Mouse (Mus musculus) forebrain, embryonic 15.5 days (tissue): ENCODE measurements around the gene Pdhx. TPM values are rescaled to one million over a fixed set of nuclear protein-coding genes. Genes with fewer than 3 reads are reported as not detected.

Experiments used
- ATAC-seq: fragments of 200-750 bp; cut with Nextera tagmentation; replicated peaks from 2 replicates; pipeline ENCODE4 v1.8.0; 2017; ENCODE audit warnings: mild to moderate bottlenecking, moderate TSS enrichment, moderate library complexity
- H3K27ac ChIP-seq: fragments of 300-500 bp; sonication (generic); replicated peaks from 2 replicates; pipeline ENCODE4 v1.5.1; 2015; ENCODE audit warnings: mild to moderate bottlenecking, inconsistent platforms
- H3K27me3 ChIP-seq: fragments of 300-500 bp; sonication (generic); 2 replicates; pipeline ENCODE4 v1.6.1; 2015; ENCODE audit warnings: inconsistent platforms
- H3K36me3 ChIP-seq: fragments of 300-500 bp; sonication (generic); 2 replicates; pipeline ENCODE4 v1.6.1; 2015; ENCODE audit warnings: mild to moderate bottlenecking, inconsistent platforms
- H3K4me1 ChIP-seq: fragments of 300-500 bp; sonication (generic); 2 replicates; pipeline ENCODE4 v1.6.1; 2015; ENCODE audit warnings: inconsistent platforms
- H3K4me2 ChIP-seq: fragments of 300-500 bp; sonication (generic); replicated peaks from 2 replicates; pipeline ENCODE4 v1.6.1; 2015; ENCODE audit warnings: mild to moderate bottlenecking, inconsistent platforms
- H3K4me3 ChIP-seq: fragments of 300-500 bp; sonication (generic); 2 replicates; pipeline ENCODE4 v1.5.1; 2015; ENCODE audit warnings: mild to moderate bottlenecking, inconsistent platforms
- H3K9ac ChIP-seq: fragments of 300-500 bp; sonication (generic); replicated peaks from 2 replicates; pipeline ENCODE4 v1.6.1; 2015; ENCODE audit warnings: mild to moderate bottlenecking, inconsistent platforms
- H3K9me3 ChIP-seq: fragments of 300-500 bp; sonication (generic); 2 replicates; pipeline ENCODE4 v1.6.1; 2016; ENCODE audit warnings: inconsistent platforms
- WGBS: fragments of 180-500 bp; shearing (Covaris S2); methylation state at CpG from one replicate; pipeline ENCODE4 v1.1.7; 2015; ENCODE audit warnings: mixed read lengths; 5-methylcytosine and 5-hydroxymethylcytosine counted together
- polyA plus RNA-seq: library from polyadenylated mRNA; unstranded; fragments of >200 nt; fragmentation: Nextera tagmentation; extraction: Ambion mirVana; gene quantifications from 2 replicates; pipeline ENCODE4 v1.2.1, GENCODE M21; 2015

Gene Pdhx
- polyA plus RNA-seq, 1 experiment from 2014 or later = 58.7 TPM

DNA sequence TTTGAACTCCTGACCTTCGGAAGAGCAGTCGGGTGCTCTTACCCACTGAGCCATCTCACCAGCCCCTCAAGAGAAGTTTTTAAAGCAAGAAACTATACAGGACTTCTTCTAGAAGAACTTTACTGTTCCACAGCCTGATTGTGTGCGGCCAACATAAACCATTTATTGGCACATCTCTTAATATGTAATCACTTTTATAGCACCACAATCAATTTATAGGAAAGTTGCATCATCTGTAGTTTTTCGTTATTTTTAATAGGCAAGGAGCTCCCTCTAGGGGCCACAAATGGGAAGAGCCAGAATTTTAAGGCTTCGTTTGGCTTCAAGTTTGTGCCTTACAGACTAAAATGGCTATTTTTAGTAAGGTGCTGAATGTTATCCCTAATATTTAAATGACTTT is 11.1 kb upstream of the Pdhx start:
- no peak overlapping the region for H3K4me3 ChIP-seq
- WGBS = 60% methylated on average over 5 of the region's 5 CpGs
- no peak overlapping the region for H3K9ac ChIP-seq
- H3K27ac ChIP-seq = no peak overlapping the region
- H3K4me1 ChIP-seq = no peaks in the 10 kb centered on the region
- no peaks in the 10 kb centered on the region for H3K27me3 ChIP-seq
- H3K4me2 ChIP-seq = no peak overlapping the region
- no peaks in the 10 kb centered on the region for H3K9me3 ChIP-seq
- ATAC-seq = no peak
- H3K36me3 ChIP-seq = peaks cover 10% of the 10 kb centered on the region; the same call in 1 of the 2 replicates

DNA sequence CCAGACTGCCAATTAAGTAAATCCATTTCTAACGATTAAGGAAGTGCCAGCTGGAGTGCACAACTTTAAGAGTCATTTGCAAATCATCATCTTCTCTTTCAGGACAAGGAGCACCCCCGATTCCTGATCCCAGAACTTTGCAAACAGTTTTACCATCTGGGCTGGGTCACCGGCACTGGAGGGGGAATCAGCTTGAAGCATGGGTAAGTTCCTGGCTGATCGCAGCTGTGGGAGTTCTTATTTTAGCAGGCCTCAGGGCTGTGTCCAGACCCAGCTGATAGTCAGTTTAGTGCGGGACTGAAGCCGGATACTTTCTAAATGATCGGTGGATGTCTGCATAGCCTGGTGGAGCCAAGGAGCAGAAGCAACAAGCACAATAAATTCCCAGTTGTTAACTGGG is 9.5 kb upstream of the Pdhx start:
- no peak overlapping the region for H3K4me2 ChIP-seq
- H3K27ac ChIP-seq = no peak overlapping the region
- H3K4me1 ChIP-seq = no peaks in the 10 kb centered on the region
- H3K36me3 ChIP-seq = 0 out of 2 replicates have a peak, but pooled peaks cover 6% of the 10 kb centered on the region
- H3K9ac ChIP-seq = no peak overlapping the region
- no peak for ATAC-seq
- no peak overlapping the region for H3K4me3 ChIP-seq
- no peaks in the 10 kb centered on the region for H3K27me3 ChIP-seq
- H3K9me3 ChIP-seq = no peaks in the 10 kb centered on the region
- 72% methylated on average over 7 of the region's 7 CpGs for WGBS

DNA sequence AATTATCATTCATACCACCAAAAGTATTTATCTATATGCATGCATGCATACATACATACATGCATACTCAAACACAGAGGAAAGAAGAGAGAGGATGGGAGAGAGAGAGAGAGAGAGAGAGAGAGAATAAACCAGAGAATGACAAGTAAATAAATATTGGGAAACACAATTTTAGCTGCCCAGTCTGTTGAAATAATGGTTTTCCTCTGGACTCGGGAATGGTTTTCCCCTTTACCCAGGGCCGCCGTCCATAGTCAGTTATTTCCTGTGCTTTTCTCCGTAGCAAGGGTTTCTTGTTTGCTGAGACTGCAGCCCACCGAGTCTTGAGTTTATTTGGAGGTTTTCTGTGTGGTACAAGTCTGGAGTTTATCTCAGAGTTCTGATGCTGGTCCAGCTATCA is 8.4 kb upstream of the Pdhx start:
- ATAC-seq = no peak
- Histone ChIP-seq H3K9ac (no peak overlapping the region), H3K9me3 (no peaks in the 10 kb centered on the region), H3K27me3 (no peaks in the 10 kb centered on the region), H3K4me3 (no peak overlapping the region), H3K36me3 (0 out of 2 replicates have a peak, but pooled peaks cover 7% of the 10 kb centered on the region), H3K4me2 (no peak overlapping the region), H3K27ac (no peak overlapping the region), H3K4me1 (no peaks in the 10 kb centered on the region)
- WGBS = 96% methylated on average over 5 of the region's 5 CpGs

DNA sequence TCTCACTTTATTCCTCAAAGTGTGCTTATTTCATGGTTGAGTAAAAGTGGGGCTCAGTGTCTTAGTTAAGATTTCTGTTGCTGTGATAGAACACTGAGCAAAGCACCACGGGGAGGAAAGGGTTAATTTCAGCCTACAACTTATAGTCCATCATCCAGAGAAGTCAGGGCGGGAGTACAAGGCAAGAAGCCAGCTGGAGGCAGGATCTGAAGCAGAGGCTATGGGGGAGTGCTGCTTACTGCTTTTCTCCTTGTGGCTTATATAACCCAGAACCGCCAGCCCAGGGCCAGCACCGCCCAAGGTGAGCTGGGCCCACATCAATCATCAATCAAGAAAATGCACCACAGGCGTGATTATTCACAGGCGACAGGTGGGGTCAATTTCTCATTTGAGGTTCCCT is 7.8 kb upstream of the Pdhx start:
- WGBS = 79% methylated on average over 6 of the region's 6 CpGs
- Histone ChIP-seq H3K9ac (no peak overlapping the region), H3K9me3 (no peaks in the 10 kb centered on the region), H3K36me3 (0 out of 2 replicates have a peak, but pooled peaks cover 7% of the 10 kb centered on the region), H3K4me1 (no peaks in the 10 kb centered on the region), H3K27ac (no peak overlapping the region), H3K4me3 (no peak overlapping the region), H3K27me3 (no peaks in the 10 kb centered on the region), H3K4me2 (no peak overlapping the region)
- no peak for ATAC-seq

DNA sequence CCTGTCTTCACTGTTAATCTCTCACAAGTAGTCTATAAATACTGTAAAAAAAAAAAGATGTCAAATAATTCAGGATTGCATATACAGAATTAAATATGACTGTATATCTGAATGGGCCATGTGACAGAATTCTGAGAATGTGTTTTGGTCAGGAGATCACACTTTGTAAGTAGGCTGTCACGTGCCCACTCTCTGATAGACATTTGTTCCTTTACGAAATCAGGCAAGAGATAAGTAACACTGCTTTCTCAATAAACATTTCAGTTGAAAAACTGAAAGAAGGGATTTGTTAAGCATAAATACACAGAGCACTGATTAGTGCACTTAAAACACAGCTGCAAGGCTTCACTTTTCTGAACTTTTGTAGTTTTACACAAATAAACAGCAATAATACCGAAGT is 2.7 kb downstream of the Pdhx start:
- Histone ChIP-seq H3K9me3 (no peaks in the 10 kb centered on the region), H3K4me2 (no peak overlapping the region), H3K4me1 (peaks cover 25% of the 10 kb centered on the region), H3K36me3 (no peaks in the 10 kb centered on the region), H3K27ac (no peak overlapping the region), H3K9ac (no peak overlapping the region), H3K27me3 (no peaks in the 10 kb centered on the region), H3K4me3 (no peak overlapping the region)
- ATAC-seq = no peak
- 61% methylated on average over 3 of the region's 3 CpGs for WGBS

DNA sequence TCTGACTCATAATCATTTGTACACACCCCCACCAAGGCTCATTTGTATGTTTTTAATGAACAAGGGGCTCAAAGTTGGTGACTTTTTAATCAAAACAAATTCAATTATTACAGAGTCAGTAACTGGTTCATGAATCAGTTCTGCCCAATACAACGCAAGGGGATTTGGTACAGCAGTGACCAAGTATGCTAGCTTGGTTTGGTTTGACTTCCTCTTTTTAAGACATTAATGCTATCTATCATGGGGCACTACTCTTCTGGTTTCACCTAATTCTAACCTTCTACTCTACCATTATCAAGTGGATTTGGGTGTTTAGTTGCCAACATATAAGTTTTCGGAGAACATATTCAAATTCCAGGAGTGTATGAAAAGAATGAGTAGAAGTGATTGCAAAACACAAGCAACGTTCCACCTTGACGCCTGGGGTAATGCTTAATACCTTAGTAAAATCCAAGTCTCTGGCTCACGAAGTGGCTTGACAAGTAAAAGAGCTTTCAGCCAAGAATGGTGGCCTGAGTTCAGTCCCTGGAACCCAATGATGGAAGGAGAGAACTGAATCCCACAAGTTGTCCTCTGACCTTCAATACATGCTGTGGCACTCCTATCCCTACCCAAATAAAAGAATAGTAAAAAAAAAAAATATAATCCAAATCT is 3.4 kb downstream of the Pdhx start:
- H3K4me3 ChIP-seq = no peak overlapping the region
- ATAC-seq = no peak
- no peak overlapping the region for H3K27ac ChIP-seq
- no peak overlapping the region for H3K9ac ChIP-seq
- H3K27me3 ChIP-seq = no peaks in the 10 kb centered on the region
- H3K36me3 ChIP-seq = no peaks in the 10 kb centered on the region
- peaks cover 25% of the 10 kb centered on the region for H3K4me1 ChIP-seq
- no peaks in the 10 kb centered on the region for H3K9me3 ChIP-seq
- no peak overlapping the region for H3K4me2 ChIP-seq
- 91% methylated on average over 5 of the region's 5 CpGs for WGBS

DNA sequence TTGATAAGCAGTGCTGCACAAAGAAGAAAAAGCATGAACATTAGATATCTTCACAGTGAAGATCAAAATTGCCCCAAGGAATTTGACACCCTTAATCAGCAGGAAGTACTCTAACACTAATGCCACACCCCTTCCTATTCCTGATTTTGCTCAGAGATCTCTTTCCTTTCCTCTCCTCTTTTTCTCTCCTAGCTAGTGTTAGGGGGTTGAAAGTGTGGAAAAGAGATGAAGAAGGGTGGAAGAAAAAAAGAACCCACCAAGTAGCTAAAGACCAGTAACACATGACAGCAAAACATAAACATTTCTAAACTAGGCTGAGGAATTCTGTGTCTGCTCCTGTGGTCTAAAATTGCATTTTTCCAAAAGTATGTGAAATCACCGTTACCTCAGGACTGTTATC is 4.7 kb downstream of the Pdhx start:
- H3K36me3 ChIP-seq = no peaks in the 10 kb centered on the region
- H3K27me3 ChIP-seq = no peaks in the 10 kb centered on the region
- H3K9ac ChIP-seq = no peak overlapping the region
- no peaks in the 10 kb centered on the region for H3K9me3 ChIP-seq
- no peak overlapping the region for H3K27ac ChIP-seq
- no peak overlapping the region for H3K4me2 ChIP-seq
- WGBS = 86% methylated on average over 1 of the region's 1 CpGs
- H3K4me1 ChIP-seq = peaks cover 25% of the 10 kb centered on the region
- no peak overlapping the region for H3K4me3 ChIP-seq
- ATAC-seq = no peak

DNA sequence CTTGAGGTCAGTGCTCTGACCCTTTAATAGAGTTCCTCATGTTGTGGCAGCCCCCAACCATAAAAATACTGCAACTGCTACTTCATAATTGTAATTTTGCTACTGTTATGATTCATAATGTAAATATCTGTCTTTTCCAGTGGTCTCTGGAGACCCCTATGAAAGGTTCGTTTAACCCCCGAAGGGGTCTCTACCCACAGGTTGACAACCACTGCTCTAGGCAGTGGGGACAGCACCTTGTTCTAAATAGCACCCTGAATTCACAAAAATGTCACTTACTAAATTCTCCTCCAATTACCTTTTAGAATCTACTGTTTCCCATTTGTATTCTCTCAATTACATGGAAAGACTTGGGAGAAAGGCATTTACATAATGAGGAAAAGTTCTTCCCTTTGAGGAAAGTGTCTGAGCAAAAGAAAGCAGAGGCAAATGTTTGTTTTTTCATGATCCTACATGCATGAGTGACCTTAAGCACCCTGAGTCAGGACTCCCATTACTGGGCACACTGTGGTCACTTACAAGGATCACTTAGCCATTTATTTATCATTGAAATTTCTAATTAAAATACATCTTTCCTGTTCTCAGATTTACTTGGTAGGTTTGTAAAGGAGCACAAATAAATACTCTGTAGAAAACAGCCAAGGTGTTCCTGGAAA is 5.6 kb downstream of the Pdhx start:
- H3K4me1 ChIP-seq = peaks cover 29% of the 10 kb centered on the region
- H3K4me2 ChIP-seq = no peak overlapping the region
- H3K9me3 ChIP-seq = no peaks in the 10 kb centered on the region
- H3K4me3 ChIP-seq = no peak overlapping the region
- H3K27ac ChIP-seq = no peak overlapping the region
- H3K36me3 ChIP-seq = no peaks in the 10 kb centered on the region
- H3K9ac ChIP-seq = no peak overlapping the region
- WGBS = 96% methylated on average over 2 of the region's 2 CpGs
- no peak for ATAC-seq
- no peaks in the 10 kb centered on the region for H3K27me3 ChIP-seq

DNA sequence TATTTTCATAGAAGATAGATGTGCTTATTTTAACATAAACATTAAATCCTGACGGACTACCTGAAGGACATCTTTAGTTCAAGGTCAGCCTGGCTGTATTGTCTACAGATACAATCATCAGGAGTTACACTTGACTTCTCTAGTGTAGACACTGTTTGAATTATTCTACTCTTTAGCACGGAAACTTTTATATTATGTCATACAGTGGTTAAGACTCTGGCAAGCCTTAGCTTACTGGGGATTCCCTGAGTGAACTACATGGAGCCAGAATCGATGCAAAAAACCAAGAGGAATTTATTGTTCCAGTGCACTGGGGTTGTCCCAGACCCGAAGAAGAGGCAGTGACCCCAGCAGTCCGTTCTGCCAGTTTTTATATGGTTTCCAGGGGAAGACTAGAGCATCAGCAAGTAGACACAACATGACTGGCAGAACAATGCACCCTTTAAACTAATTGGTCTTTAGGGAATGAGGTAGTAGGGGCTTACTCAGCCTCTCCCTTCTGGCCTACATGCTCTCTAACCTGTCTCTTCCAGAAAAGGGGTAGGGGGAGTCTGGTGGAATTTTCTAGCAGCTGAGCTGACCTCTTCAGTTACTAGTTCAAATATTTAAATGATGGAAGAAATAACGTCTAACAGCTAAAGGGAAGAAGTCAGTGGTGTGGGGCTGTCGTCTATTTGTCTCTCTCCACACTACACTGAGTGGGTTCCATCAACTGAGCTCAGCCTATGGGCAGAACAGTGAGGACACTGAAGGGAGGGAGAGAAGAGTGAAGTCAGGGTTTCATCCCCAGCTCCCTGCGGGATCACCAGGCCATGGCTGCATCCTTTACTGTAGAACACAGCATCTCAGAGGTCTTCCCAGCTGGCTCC is 6.4 kb downstream of the Pdhx start:
- peaks cover 21% of the 10 kb centered on the region for H3K4me1 ChIP-seq
- no peaks in the 10 kb centered on the region for H3K36me3 ChIP-seq
- WGBS = 82% methylated on average over 8 of the region's 8 CpGs
- H3K4me2 ChIP-seq = no peak overlapping the region
- H3K27ac ChIP-seq = no peak overlapping the region
- H3K27me3 ChIP-seq = no peaks in the 10 kb centered on the region
- H3K4me3 ChIP-seq = no peak overlapping the region
- H3K9me3 ChIP-seq = no peaks in the 10 kb centered on the region
- H3K9ac ChIP-seq = no peak overlapping the region
- ATAC-seq = no peak

DNA sequence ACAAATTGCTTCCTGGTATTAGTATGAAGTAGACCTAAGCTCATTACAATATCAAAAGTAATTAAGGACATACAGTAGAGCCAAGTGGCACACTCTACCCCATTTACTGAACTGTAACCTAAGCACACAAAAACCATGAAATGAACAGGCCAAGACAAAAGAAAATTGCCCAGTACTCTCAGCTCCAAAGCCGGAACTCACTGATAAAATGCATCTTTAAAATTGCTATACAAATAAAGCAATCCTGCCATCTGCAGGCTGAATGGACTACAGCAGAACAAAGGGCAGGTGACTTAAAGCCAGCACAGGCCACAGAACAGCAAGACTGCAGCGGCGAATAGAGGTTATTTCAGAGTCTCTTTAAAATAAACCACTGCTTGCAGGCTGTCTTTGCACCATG is 10.4 kb downstream of the Pdhx start:
- no peak overlapping the region for H3K9ac ChIP-seq
- peaks cover 5% of the 10 kb centered on the region for H3K4me1 ChIP-seq
- 26% methylated on average over 3 of the region's 3 CpGs for WGBS
- H3K36me3 ChIP-seq = no peaks in the 10 kb centered on the region
- no peaks in the 10 kb centered on the region for H3K9me3 ChIP-seq
- no peak overlapping the region for H3K27ac ChIP-seq
- H3K4me3 ChIP-seq = no peak overlapping the region
- no peak overlapping the region for H3K4me2 ChIP-seq
- no peaks in the 10 kb centered on the region for H3K27me3 ChIP-seq
- peak; percentile 58; the same call in 1 of the 2 replicates for ATAC-seq

DNA sequence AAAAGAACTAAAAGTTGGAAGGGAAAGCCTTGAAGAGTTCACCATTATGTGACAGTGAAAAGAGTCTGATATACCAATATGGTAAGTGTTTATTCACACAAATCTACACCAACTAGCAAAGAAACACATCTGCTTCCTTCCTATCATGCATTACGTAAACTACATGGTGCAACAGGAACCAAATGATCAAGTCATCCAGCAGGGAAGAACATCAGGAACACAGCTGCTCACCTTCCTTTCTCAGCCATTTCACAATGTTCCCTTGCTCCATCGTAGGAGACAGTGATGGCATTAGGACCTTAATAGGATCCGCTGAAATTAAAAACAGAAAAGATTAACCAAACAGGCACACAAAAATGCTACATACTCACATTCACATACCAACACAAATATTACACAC is 15.0 kb downstream of the Pdhx start:
- H3K27me3 ChIP-seq = no peaks in the 10 kb centered on the region
- no peak overlapping the region for H3K4me2 ChIP-seq
- H3K27ac ChIP-seq = no peak overlapping the region
- no peaks in the 10 kb centered on the region for H3K36me3 ChIP-seq
- 96% methylated on average over 3 of the region's 3 CpGs for WGBS
- H3K4me1 ChIP-seq = peaks cover 5% of the 10 kb centered on the region; the same call in 1 of the 2 replicates
- no peak for ATAC-seq
- no peak overlapping the region for H3K9ac ChIP-seq
- H3K9me3 ChIP-seq = no peaks in the 10 kb centered on the region
- H3K4me3 ChIP-seq = no peak overlapping the region

DNA sequence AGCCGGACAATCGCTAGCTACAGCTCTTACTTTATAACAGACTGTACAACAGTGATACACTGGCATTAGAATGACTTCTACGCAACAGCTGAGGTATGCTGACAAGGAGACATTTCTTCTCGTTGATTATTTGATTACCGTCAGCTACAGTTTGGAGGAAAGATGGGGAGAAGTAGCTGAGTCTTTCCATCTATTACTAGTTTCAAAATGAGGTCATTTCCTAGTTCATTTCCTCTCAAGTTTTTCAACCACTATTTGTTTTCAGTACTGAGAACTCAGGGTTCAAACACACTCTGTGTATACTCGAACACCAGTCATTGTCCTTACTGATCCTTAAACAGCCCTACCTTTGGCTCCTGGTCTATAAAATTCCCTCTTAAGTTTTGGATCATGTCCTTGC is 17.5 kb downstream of the Pdhx start:
- Histone ChIP-seq H3K27ac (no peak overlapping the region), H3K36me3 (no peaks in the 10 kb centered on the region), H3K4me2 (no peak overlapping the region), H3K9ac (no peak overlapping the region), H3K9me3 (no peaks in the 10 kb centered on the region), H3K27me3 (no peaks in the 10 kb centered on the region), H3K4me3 (no peak overlapping the region), H3K4me1 (no peaks in the 10 kb centered on the region)
- 94% methylated on average over 6 of the region's 6 CpGs for WGBS
- ATAC-seq = no peak
